Mouse (Mus musculus): ENCODE results near the gene Tpcn1. TPM values are rescaled to one million over a fixed set of nuclear protein-coding genes. Genes with fewer than 3 reads are reported as not detected.

The Tpcn1 gene
- total RNA-seq, 1 experiment = 14.2 TPM

DNA sequence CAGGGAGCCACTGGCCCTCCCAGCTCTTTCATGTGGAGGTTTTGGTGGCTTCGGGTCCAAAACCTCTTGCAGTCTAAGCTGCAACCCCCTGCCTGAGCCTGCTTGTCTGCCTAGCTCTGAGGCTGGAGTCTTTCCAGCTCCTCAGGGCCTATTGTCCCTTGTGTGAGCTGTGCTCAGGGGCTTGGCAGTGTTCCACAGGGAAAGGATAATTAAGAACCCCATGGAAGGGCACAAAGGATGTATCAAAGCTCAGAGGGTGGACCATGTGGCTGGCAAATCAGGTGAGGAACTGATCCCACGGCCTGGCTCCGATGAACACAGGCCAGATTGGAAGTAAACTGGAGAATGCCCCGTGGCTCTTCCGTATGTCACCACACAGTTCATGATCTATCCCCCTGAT lies 22.4 kb downstream of the Tpcn1 start:
- Histone ChIP-seq H3K4me1 (ENCODE audit: control insufficient read depth in 2 of 2, insufficient read depth in 2 of 2, low read length in 2 of 2, poor library complexity in 1 of 2) (peaks cover 6 to 9% of the 10 kb centered on the region in 2 experiments; a peak in 3 of 4 replicates), H3K9ac (ENCODE audit: insufficient read depth, low read depth, low read length, poor library complexity, severe bottlenecking) (no peak overlapping the region), H3K9me3 (ENCODE audit: control insufficient read depth, insufficient read depth, low read depth, low read length) (no peaks in the 10 kb centered on the region), H3K36me3 (ENCODE audit: control insufficient read depth, insufficient read depth, low read length, poor library complexity, severe bottlenecking) (no peaks in the 10 kb centered on the region), H3K27ac (ENCODE audit: insufficient read depth, low read depth, low read length, poor library complexity, severe bottlenecking) (no peak overlapping the region), H3K4me3 (ENCODE audit: insufficient read depth in 1 of 2, low read depth in 1 of 2, low read length in 2 of 2, poor library complexity in 1 of 2, severe bottlenecking in 1 of 2) (no peak overlapping the region)
- no peak for TF ChIP-seq ZNF384 (IDR thresholded peaks at IDR 0.05; ENCODE audit: low read depth, low read length)
- no peak for DNase-seq (ENCODE audit: low read depth, low spot score)
- in situ Hi-C loops (cut with MboI; ENCODE audit: low sequenced_read_pairs in 2 of 2, unreplicated experiment in 2 of 2) = no loop called here

DNA sequence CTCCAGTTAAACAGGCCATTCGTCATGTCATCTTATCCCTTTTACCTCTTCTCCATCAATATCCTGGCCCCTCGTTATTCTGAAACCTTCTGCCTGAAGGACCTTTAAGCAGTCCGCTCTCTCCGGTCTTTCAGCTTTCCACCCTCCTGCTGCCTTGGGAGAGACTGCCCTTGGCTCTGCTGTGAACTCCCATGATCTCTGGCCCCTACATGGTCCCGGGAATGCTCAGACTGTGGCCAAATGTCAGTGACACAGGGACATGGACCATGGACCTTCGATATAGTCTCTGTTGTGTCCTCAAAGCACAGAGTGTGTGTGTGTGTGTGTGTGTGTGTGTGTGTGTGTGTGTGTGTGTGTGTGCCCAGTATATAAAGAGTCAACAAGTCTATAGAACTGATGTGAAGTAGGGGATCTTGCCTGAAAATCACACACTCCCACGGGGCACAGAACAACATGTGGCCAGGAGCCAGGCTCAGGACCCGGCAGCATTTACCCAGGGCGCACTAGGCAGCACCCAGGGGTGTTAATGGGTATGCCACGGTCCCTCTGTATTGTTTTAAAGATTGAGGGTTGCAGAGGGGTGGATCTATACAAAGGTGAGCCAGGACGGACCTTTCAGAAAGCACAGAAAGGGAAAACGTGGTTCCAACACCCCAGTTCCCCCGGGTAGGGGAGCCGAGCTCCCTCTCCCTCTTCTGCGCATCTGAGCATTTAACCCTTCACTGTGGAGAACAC lies 23.1 kb downstream of the Tpcn1 start:
- H3K36me3 ChIP-seq (ENCODE audit: control insufficient read depth, insufficient read depth, low read length, poor library complexity, severe bottlenecking) = no peaks in the 10 kb centered on the region
- TF ChIP-seq ZC3H11A (IDR thresholded peaks at IDR 0.05; ENCODE audit: borderline replicate concordance, low read depth, low read length) = no peak
- TF ChIP-seq HCFC1 (IDR thresholded peaks at IDR 0.05; ENCODE audit: borderline replicate concordance, insufficient read depth, low read length) = no peak
- TF ChIP-seq MAFK (IDR thresholded peaks at IDR 0.05; ENCODE audit: insufficient read depth, low read depth, low read length) = no peak
- TF ChIP-seq ZNF384 (IDR thresholded peaks at IDR 0.05; ENCODE audit: low read depth, low read length) = no peak
- TF ChIP-seq CHD2 (IDR thresholded peaks at IDR 0.05; ENCODE audit: low read depth, low read length) = no peak
- in situ Hi-C loops (cut with MboI; ENCODE audit: low sequenced_read_pairs in 2 of 2, unreplicated experiment in 2 of 2) = no loop called here
- no peak overlapping the region for H3K27ac ChIP-seq (ENCODE audit: insufficient read depth, low read depth, low read length, poor library complexity, severe bottlenecking)
- DNase-seq (ENCODE audit: low read depth, low spot score) = no peak
- H3K4me1 ChIP-seq (ENCODE audit: control insufficient read depth in 2 of 2, insufficient read depth in 2 of 2, low read length in 2 of 2, poor library complexity in 1 of 2) = peaks cover 6 to 11% of the 10 kb centered on the region in 2 experiments
- H3K4me3 ChIP-seq (ENCODE audit: insufficient read depth in 1 of 2, low read depth in 1 of 2, low read length in 2 of 2, poor library complexity in 1 of 2, severe bottlenecking in 1 of 2) = no peak overlapping the region
- H3K9me3 ChIP-seq (ENCODE audit: control insufficient read depth, insufficient read depth, low read depth, low read length) = no peaks in the 10 kb centered on the region
- H3K9ac ChIP-seq (ENCODE audit: insufficient read depth, low read depth, low read length, poor library complexity, severe bottlenecking) = no peak overlapping the region

DNA sequence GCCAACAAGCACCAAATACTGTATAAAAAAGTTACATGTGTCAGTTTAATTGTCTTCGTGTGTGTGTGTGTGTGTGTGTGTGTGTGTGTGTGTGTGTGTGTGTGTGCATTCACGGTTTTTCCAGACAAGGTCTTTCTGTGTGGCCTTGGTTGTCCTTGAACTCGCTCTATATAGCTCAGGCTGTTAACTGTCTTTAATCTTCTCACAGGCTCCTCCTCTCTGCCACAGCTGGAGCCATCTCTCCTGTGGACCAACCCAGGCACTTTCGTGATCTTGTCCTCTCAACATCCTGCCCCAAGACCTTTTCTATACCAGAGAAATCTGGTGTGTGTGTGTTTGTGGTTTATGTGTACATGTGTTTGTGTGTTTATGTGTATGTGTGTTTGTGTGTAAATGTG lies 24.6 kb downstream of the Tpcn1 start:
- Histone ChIP-seq H3K4me3 (ENCODE audit: insufficient read depth in 1 of 2, low read depth in 1 of 2, low read length in 2 of 2, poor library complexity in 1 of 2, severe bottlenecking in 1 of 2) (peak overlapping the region in 1 of 2 experiments; percentile 3; a peak in 1 of 4 replicates), H3K36me3 (ENCODE audit: control insufficient read depth, insufficient read depth, low read length, poor library complexity, severe bottlenecking) (no peaks in the 10 kb centered on the region), H3K4me1 (ENCODE audit: control insufficient read depth in 2 of 2, insufficient read depth in 2 of 2, low read length in 2 of 2, poor library complexity in 1 of 2) (peaks cover 6 to 21% of the 10 kb centered on the region in 2 experiments), H3K9ac (ENCODE audit: insufficient read depth, low read depth, low read length, poor library complexity, severe bottlenecking) (no peak overlapping the region), H3K27ac (ENCODE audit: insufficient read depth, low read depth, low read length, poor library complexity, severe bottlenecking) (no peak overlapping the region; the same call in 1 of the 2 replicates), H3K9me3 (ENCODE audit: control insufficient read depth, insufficient read depth, low read depth, low read length) (no peaks in the 10 kb centered on the region)
- TF ChIP-seq ZC3H11A (IDR thresholded peaks at IDR 0.05; ENCODE audit: borderline replicate concordance, low read depth, low read length) (no peak), ZNF384 (IDR thresholded peaks at IDR 0.05; ENCODE audit: low read depth, low read length) (no peak), CHD2 (IDR thresholded peaks at IDR 0.05; ENCODE audit: low read depth, low read length) (no peak), HCFC1 (IDR thresholded peaks at IDR 0.05; ENCODE audit: borderline replicate concordance, insufficient read depth, low read length) (no peak), MAFK (IDR thresholded peaks at IDR 0.05; ENCODE audit: insufficient read depth, low read depth, low read length) (no peak)
- in situ Hi-C loops (cut with MboI; ENCODE audit: low sequenced_read_pairs in 2 of 2, unreplicated experiment in 2 of 2) = no loop called here
- DNase-seq (ENCODE audit: low read depth, low spot score) = no peak

DNA sequence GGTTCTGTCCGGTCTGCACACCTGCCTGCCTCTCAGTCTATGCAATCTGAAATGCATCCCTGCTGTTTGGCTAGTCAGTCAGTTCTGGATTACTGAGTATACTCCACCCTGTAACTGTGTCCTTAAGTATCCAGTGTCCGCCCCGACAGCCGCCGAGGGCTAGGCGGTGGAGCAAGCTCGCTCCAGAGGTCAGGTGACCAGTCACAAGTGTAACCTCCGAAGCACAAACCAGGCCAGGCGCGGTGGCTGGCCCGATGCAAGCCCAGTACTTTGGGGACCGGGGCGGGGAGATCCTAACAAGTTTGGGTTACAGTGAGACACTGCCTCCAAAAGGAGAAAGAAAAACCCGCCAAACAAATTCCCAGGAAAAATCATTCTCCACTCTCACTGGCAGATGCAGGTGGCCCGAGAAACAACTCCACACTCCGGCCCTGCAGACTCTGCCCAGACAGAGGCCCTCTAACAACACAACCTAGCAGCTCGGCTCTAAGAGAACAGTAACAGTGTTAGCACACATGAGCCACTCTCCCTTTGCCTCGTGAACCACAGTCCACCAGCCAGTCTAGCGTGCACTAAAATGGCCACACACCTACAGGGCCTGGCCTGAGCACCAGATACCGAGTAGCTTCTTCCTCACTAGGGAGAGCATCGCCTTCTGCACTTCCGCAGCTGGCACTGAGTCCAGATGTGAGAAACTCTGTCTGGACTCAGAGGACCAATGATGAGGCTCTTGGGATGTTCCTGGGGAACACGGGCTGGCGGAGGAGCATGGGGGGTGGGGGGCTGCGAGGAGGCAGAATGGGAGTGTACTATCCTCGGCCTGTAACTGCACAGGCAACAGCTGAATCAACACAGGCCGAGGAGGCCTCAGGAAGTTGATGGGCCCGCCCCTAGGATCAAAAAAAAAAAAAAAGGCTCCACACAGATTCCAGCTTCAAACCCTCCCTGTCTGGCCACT lies 25.2 kb downstream of the Tpcn1 start:
- TF ChIP-seq CHD2 (IDR thresholded peaks at IDR 0.05; ENCODE audit: low read depth, low read length) (no peak), ZNF384 (IDR thresholded peaks at IDR 0.05; ENCODE audit: low read depth, low read length) (peak; percentile 96)
- no peaks in the 10 kb centered on the region for H3K9me3 ChIP-seq (ENCODE audit: control insufficient read depth, insufficient read depth, low read depth, low read length)
- peaks cover 6 to 27% of the 10 kb centered on the region in 2 experiments for H3K4me1 ChIP-seq (ENCODE audit: control insufficient read depth in 2 of 2, insufficient read depth in 2 of 2, low read length in 2 of 2, poor library complexity in 1 of 2)
- peak; percentile 69 for DNase-seq (ENCODE audit: low read depth, low spot score)
- no peaks in the 10 kb centered on the region for H3K36me3 ChIP-seq (ENCODE audit: control insufficient read depth, insufficient read depth, low read length, poor library complexity, severe bottlenecking)
- in situ Hi-C loops (cut with MboI; ENCODE audit: low sequenced_read_pairs in 2 of 2, unreplicated experiment in 2 of 2) = no loop called here
- H3K4me3 ChIP-seq (ENCODE audit: insufficient read depth in 1 of 2, low read depth in 1 of 2, low read length in 2 of 2, poor library complexity in 1 of 2, severe bottlenecking in 1 of 2) = peak overlapping the region; percentile 3 to 39; a peak in 3 of 4 replicates
- peak overlapping the region; percentile 42 for H3K9ac ChIP-seq (ENCODE audit: insufficient read depth, low read depth, low read length, poor library complexity, severe bottlenecking)
- H3K27ac ChIP-seq (ENCODE audit: insufficient read depth, low read depth, low read length, poor library complexity, severe bottlenecking) = peak overlapping the region; percentile 89
